Mouse (Mus musculus): ENCODE results near the gene Gsta4.
"Not testable (repeated sequence)": the region's sequence is repeated elsewhere in the genome, so short reads cannot be mapped to it uniquely, and the experiment has no call there.

Gsta4 gene

DNA sequence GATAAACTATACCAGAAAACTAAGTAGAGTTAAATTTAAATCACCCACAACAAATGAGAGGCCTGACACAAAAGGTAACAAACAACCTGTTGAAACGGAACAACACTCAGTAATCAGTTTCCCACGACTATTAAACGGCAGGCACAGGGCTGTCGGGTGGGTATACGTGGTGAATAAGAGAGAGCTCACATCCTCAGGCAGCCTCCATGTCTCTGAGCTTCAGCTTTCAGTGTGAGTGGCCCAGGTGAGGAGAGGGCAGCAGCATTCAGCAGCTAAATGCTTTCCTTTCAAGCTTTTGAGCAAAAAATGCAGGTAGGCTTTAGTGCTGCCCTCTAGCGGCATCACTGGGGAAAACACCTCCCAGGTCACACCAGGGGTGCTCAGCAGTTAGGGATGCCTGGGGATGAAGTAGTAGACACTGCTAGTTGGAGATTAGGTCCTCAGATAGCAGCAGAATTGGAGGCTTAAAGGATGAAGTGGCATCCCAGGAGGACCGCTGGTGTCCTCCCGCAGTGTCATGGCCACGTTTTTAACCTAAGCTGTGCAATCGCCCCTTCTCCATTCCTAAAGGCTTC, 50.6 kb downstream of the Gsta4 start:
- not testable (repeated sequence) for DNase-seq

DNA sequence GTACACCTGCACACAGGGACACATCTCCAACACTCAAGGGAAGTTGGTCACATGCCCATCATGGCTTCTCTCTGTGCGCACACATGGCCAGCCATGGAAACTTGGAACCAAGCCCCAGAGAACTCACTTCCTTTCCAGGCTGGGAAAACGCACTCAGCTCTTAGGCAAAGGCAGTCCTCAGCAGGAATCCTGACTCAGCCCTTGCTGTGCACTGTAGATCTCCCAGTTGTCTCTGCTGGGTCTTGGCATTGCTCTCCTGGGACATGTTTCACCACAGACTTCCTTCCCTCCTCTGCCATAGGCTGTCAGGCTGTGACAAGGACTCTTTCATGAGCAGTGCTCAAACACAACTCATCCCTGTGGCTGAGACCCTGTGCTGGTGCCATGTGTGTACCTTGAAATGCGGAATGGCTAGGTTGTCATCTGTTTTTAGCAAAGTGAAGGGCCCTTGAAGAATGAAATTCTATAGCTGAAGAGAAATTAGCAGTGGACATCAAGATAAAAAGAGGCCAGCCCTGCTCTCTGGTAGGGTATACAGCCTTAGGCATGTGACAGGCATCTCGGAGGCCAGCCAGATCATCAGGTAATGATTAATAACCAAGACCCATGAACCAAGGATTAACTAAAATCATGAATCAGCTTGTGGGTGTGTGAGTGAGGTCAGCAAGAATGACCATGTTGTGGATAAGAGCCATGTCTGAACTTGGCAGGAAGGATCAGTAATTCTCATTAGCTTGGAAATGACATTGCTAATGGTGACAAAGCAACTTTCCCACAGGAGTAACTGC, 73.3 kb downstream of the Gsta4 start:
- peak; percentile 28 to 46 for DNase-seq

DNA sequence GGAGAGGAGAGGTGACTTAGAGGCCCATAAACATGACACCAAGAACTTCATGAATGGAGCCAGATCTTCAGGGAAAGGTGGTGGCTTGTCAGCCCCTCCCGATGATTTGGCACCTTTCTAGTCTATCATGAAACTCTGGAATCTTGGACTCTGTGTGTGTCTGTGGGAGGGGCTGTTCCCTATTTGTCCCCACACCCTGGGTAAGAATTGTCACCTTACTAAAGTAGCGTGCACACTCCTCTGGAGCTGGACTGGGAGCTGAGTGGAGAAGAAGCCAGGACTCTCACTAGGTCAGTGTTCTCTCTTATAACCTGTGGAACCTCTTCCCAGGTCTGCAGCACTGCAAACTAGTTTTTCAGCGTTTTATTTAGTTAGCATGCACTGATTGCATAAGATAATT, 74.3 kb downstream of the Gsta4 start, which contains the start of gene Gm3776:
Gene Gm3776 (plus strand): TSS at position 216 of the 400 bp plus-strand sequence.
- DNase-seq: not testable (repeated sequence)
